Mouse (Mus musculus): ENCODE measurements around the gene Cstb.
A peak's percentile ranks its signal among the peaks of the same experiment; 100 is the strongest.

Cstb gene

DNA sequence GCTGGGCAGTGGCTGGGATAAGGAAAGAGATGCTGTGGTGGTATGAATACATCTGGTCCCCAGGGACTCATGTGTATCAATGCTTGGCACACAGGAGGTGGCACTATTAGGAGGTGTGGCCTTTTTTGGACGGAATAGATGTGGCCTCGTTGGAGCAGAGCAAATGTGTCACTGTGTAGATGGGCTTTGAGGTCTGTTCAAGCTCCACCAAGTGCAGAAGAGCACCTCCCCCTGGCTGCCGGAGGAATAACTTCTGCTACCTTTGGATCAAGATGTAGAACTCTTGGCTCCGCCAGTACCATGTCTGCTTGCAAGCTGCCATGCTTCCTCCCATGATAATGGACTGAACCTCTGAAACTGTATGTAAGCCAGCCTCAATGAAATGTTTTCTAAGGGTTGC lies 36.3 kb downstream of the Cstb start:
- DNase-seq (ENCODE audit: low spot score in 2 of 2), result no peak

DNA sequence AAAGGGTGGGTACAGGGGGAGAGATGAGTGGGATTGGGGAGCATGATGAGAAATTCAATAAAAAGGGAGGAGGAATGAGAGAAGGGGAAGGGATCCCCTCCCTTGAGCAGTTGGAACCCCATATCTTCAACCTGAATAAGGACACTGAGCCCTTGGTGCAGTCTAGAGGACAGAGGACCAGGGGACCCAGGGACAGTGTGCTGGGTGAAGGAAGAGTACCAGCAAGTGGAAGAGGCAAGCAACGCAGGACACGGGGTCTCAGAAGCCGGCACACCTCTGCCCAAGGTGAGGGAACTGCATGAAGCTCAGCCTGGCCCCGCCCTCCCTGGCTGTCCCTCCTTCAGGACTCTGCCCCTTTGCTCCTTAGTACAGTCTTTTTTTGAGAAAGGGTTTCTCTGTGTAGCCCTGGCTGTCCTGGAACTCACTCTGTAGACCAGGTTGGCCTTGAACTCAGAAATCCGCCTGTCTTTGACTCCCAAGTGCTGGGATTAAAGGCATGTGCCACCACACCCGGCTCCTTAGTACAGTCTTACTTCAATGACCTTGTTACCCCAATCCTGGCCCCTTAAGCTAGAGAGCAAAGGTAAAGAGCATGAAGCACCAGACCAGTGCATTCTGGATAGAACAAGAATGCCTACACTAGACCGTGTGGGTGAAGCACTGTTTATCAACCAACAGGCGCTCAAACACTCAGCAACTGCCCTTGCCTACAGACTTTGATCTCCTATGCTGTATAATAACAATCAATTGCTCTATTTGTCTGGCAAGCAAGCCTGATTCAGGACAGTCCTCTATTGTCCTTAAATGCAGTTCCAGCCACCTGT lies 37.7 kb downstream of the Cstb start:
- DNase-seq (ENCODE audit: low spot score in 2 of 2), result no peak

GRCm38 (mm10) chr10:78463769-78464167 lies 38.3 kb downstream of the Cstb start:
- DNase-seq (ENCODE audit: low spot score in 2 of 2), result no peak

- peak in 1 of 2 experiments; percentile 44 for DNase-seq (ENCODE audit: low spot score in 2 of 2)
These were observed 38.8 kb downstream of the Cstb start for GRCm38 (mm10) chr10:78464201-78464791.

DNA sequence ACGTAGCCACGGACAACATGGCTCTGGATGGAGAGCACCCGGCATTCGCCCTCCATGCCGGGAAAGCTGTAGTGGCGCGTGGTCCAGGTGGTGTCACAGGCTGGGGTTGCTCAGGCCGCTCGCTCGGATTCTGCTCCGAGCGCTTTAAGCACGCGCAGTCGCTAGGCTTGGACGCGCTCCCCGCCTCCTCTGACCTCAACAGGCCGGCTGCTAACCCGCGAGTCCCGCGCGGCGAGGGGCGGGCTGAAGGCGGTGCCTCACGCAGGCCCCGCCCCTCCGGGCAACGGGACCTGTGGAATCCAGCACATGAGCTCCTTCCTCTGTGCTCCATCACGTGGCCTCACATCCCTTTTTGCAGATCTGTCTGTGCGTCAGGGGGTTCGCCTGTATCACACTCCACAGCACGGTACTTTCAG lies 39.3 kb downstream of the Cstb start, which contains the start of gene Pdxk:
TSS of gene Pdxk (minus strand) at position 184 of the 416 bp plus-strand sequence.
- peak; percentile 92 for DNase-seq (ENCODE audit: low spot score in 2 of 2)

DNA sequence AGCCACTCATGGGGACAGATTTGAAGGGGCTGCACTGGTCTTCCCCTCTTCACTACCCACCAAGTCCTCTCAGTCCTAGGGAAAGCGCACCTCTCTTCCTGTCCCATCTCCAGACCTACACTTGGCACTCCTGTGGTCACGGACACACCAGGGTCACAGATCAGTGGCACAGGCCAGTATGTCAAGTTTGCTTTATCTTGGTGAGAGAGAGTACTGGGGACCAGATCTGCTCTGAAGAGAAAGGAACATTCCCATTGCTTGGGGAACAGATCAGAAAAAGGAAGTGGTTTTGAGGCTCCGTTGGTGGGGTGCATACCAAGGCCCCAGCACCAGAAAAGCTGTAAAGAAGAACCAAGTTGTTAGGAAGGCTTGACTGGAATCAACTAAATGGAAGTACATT lies 40.0 kb downstream of the Cstb start:
- DNase-seq (ENCODE audit: low spot score in 2 of 2), result peak in 1 of 2 experiments; percentile 24

- no peak for DNase-seq (ENCODE audit: low spot score in 2 of 2)
These were observed 41.2 kb downstream of the Cstb start for GRCm38 (mm10) chr10:78466647-78467046.

DNA sequence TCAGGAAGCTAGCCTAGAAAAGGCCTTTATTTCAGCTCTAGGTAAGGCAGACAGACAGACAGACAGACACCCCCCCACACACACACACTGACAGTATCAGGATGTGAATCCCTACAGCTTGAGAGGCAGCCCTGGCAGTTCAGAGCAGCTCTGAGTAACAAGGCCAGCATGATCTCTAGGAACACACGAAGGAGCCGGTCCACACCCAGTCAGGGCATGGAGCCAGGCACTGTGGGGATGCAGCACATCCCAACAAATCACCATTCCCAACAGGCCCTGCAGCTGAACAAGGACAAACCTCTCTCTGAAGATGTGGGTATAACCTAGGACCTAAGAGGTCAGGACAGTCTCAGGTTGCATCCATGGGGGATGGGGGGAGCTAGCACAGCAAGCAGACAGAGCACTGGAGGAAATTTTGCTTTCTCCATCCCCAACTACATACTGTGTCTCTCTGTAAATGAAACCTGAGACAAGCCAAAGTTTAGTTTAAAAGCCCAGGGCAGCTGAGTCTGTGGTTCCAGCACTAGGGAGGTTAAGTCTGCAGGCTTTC lies 42.4 kb downstream of the Cstb start:
- no peak for DNase-seq (ENCODE audit: low spot score in 2 of 2)

DNA sequence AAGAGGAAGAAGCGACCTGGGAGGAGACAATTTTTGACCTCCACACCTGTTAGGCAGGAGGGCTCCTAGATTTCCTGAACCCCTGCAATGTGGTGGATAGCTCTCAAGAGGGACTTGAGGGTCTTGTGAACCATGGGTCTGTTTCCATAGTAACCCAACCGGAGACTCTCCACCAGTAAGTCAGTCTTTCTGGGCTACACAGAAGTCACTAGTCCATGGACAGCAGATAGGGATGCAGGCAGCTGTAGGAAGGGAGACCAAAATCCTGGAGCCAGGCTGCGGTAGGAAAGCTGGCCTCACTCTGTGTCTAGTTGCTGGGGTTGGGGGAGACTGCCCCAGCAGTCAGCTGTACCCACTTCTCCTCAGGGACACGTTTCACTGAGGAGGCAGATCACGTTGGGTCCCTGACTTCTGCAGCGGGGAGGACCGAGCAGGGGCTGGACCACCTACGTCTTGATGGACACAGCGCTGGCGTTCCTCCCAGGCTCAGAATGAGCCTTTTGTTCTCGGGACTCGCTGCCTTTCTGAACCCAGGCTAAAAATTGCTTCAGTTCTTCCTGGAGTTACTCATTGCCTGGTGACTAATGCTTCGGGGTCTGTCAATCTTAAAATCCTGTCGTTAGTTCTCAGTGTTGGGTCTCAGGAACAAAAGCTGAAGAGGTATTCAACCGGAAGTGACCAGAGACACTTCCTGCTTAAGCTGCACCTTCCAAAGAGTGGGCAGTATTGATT lies 45.3 kb downstream of the Cstb start:
- DNase-seq (ENCODE audit: low spot score in 2 of 2), result no peak

DNA sequence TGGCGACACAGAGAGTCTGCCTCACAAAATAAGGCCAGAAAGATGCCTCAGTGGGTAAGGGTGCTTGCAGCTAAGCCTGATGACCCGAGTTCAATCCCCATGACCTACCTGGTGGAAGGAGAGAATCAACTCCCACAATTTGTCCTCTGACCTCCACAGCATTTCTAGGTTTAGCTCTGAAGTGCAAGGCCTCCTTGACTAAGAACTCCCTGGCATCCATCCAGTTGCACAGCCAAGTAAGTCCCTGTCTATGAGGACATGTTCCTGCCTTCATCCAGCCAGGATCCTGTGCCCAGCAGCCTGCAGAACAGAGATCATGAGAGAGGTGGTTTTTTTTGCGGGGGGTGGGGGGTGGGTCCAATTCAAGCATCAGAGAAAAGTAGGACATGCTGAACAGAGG lies 46.6 kb downstream of the Cstb start:
- no peak for DNase-seq (ENCODE audit: low spot score in 2 of 2)

GRCm38 (mm10) chr10:78473434-78473833 lies 48.0 kb downstream of the Cstb start:
- DNase-seq (ENCODE audit: low spot score in 2 of 2), result no peak

DNA sequence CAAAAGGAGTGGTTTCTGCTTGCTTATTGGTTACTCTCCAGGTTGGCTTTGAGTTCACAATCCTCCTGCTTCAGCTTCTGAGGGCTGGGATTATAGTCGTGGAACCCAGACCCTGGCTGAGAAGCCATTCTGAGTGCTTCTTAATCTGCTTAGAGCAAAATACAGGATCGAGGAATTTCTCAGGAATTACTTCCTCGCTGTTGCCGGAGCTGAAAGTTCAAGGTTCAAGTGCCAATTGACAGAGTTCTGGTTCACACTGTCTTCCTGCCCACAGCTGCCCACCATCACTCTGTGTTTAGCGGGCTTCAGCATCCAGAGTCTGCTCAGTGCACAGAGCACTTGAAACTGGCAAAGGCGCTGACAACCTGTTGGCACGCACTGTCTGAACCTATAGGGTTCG lies 49.3 kb downstream of the Cstb start:
- no peak for DNase-seq (ENCODE audit: low spot score in 2 of 2)

GRCm38 (mm10) chr10:78476821-78477220 lies 51.4 kb downstream of the Cstb start:
- no peak for DNase-seq (ENCODE audit: low spot score in 2 of 2)
